Mouse (Mus musculus) brain, embryonic 14.5 days (tissue): ENCODE measurements at regions not wholly inside any gene's neighbourhood (a gene's known extent, or its start where the extent isn't known, plus 50 kb on each side); places are given as distances from the start of the nearest gene placed in this dataset.

Experiments
- CTCF ChIP-seq: fragments of 200-500 bp; IDR thresholded peaks from 2 replicates; pipeline ENCODE4 v1.5.1; 2012; ENCODE audit warnings: inconsistent platforms, mild to moderate bottlenecking, moderate library complexity, borderline replicate concordance; ENCODE audit not compliant: insufficient read depth, insufficient read length; ENCODE audit errors: extremely low read depth
- POLR2A ChIP-seq: fragments of 200-500 bp; IDR thresholded peaks from 2 replicates; pipeline ENCODE4 v1.6.1; 2012; ENCODE audit warnings: mild to moderate bottlenecking, inconsistent platforms, borderline replicate concordance; ENCODE audit not compliant: poor library complexity, insufficient read depth, insufficient read length, severe bottlenecking; ENCODE audit errors: extremely low read depth

- no peak for TF ChIP-seq CTCF
- no peak for TF ChIP-seq POLR2A
Measured at GRCm38 (mm10) chr2:63472248-63472647, 288.2 kb upstream of the Kcnh7 start.
